Mouse (Mus musculus) adrenal gland, adult 2 months (tissue): ENCODE data around the gene Col4a3bp. TPM values are rescaled to one million over a fixed set of nuclear protein-coding genes. Genes with fewer than 3 reads are reported as not detected.
"Not testable (repeated sequence)": the region's sequence is repeated elsewhere in the genome, so short reads cannot be mapped to it uniquely, and the experiment has no call there.

Source experiments
- DNase-seq: peaks from one replicate; pipeline ENCODE4 v3.0.0; 2021
- polyA plus RNA-seq: library from polyadenylated mRNA; depleted of rRNA; stranded (reverse); fragments of >200 nt; gene quantifications from 2 replicates; pipeline ENCODE4 v1.2.3, GENCODE M21; 2012
- total RNA-seq, 2 experiments: library from RNA; stranded (reverse); gene quantifications; 2 replicates each; pipeline ENCODE4 v1.2.3; 2021

The Col4a3bp gene
- total and polyA plus RNA-seq, 3 experiments: 45.3 to 93.8 (median 60.0) TPM

DNA sequence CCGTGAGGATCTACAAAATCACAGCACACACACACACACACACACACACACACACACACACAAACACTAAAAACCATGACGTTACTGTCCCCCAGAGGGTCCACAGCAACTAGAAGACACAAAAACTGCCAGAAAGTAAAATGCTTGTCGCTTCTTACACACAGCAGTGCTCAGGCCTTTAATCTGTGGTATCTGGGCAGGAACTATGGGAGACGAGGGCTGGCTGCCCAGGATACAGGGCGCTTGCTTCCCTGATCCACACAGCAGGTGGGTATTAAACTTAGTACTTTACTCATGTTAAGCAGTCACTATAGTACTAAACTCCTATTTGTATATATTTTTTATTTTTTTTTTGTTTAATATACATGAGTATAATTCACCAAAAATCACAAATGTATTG is 103.4 kb downstream of the Col4a3bp start:
- no peak for DNase-seq

DNA sequence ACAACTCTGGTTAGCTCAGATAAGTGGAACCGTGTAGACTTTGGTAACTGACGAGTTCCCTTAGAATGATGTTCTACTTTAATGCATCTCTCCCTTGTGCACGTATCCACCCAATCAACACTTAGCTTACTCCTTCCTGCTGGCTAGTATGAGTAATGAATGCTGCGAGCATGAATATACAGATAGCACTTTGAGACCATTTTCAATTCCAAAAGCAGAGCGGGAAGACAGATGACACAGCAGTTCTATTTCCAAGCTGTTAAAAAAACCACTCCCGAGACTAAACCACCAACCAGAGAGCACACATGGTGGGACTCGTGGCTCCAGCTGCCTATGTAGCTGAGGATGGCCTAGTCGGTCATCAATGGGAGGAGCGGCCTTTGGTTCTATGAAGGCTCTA is 110.6 kb downstream of the Col4a3bp start:
- no peak for DNase-seq

DNA sequence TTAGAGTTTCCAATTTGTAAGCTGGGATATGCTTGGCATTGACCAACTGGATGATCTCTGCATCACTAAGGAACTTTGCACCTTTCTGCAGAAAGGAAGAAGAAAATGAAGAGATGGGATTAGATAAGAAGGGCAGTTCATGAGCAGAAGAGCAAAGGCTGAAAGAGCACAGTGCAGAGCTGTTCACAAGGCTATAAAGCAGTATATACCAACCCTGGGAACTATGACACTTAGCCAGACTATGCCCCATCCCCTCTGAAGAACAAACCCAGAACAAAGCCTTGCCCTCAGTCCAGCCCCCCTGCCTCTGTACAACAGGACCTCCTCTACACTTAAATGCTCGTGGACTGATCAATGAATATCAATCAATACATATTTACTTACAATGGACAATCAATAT is 114.3 kb downstream of the Col4a3bp start:
- DNase-seq: no peak

DNA sequence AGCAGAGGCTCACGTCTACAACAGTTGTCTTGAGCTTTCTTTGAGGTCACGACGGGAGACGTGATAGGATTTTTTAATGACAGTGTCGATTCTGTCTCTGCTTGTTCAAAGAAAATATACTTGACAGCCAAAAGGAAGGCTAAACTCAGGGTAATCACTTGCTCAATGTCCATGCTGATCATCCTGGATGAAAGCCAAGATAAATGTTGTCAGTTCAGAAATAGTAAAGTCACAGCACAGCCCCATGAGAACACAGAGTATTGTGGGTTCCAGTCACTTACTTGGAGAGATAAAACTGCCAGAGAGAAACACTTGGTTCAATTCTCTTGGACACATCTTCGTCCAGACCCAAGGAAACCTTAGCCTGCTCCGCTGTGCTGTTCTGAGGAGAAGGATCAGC is 116.5 kb downstream of the Col4a3bp start:
- DNase-seq: no peak

DNA sequence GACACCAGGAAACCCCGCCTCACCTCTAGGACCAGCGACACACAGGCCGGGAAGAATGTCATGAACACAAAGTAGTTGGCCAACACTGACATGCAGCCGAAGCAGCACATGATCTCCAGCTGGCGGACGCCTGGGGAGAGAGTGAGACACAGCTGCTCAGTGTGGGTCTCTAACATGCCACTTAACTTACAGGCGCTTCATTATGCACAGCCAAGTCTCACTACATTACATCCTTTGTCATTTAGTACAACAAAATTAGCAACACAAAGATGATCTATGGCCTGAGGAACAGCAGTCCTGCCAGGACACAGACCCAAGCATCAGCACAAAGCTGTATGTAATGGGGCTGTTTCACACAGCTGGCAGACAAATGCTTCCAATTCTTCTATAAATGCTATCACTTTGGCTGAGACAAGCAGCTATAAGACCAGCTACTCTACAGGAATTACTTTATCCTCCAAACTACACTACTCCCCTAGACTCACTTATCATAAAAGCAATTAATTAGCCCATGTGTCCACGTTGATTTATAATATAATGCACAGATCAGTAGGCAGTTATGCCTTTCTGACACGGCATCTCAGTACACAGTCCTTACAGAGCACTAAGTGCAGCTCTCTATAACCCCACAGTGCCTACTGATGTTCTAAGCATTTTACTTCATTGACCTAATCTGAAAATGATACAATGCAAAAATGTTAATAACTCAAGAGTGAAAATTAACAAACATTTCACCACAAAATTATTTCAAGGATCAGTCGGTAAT is 117.9 kb downstream of the Col4a3bp start:
- no peak for DNase-seq

DNA sequence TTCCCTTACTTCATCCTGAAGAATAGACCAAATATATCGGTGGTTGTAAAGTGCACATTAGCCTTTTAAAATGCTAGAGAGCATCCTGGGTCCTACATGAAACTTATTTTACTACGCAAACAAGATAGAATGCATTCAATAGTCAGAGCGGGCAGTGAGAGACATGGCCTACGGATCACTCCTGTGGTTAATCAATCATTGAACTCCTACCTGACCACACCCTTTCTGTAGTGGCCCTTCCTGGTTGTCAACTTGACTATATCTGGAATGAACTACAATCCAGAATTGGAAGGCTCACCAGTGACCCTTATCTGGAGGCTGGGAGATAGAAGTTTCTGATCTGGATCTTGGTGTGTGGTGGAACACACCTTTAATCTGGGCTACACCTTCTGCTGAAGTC is 120.7 kb downstream of the Col4a3bp start:
- not testable (repeated sequence) for DNase-seq

DNA sequence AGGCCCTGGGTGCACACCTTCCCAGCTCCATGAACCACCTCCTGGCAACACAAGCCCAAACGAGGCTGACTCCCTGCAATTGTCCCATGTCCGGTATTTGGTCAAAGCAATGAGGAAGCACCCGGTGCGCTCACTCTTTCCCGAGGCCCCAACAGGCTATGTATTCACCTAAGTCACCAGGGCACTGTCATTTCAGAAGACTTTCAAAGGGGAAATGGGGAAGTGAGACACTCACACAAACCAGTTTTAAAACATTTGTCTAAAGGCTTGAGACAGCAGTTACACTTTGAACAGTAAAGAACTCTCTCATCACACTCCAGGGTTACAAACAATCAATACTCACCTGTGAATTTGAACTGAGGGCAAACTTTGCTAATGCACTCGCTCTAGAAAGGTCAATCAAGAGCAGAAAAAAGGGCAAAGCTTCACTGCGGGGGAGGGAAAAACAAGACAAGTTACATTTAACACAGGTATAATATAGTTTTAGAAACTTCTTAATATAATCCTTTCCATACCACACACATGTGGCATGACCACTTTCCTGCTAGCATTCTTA is 122.1 kb downstream of the Col4a3bp start:
- no peak for DNase-seq

DNA sequence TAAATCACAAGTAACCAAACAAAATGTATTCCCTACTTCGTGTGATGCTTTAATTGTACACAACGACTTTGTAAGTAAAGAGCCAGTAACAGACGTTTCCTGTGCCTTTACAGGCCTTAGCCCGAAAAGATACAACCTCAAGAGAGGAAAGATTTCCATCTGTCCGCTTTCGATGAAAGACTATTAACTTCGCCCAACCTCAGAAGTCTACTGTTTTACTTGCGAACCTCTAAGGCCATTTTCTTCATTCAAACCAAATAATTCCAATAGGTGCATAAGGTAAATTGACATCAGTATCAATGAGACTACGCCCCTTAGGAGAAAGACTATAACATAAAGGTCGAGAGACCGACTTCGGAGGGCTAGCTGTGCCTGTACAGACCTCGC is 127.6 kb downstream of the Col4a3bp start:
- DNase-seq: no peak

DNA sequence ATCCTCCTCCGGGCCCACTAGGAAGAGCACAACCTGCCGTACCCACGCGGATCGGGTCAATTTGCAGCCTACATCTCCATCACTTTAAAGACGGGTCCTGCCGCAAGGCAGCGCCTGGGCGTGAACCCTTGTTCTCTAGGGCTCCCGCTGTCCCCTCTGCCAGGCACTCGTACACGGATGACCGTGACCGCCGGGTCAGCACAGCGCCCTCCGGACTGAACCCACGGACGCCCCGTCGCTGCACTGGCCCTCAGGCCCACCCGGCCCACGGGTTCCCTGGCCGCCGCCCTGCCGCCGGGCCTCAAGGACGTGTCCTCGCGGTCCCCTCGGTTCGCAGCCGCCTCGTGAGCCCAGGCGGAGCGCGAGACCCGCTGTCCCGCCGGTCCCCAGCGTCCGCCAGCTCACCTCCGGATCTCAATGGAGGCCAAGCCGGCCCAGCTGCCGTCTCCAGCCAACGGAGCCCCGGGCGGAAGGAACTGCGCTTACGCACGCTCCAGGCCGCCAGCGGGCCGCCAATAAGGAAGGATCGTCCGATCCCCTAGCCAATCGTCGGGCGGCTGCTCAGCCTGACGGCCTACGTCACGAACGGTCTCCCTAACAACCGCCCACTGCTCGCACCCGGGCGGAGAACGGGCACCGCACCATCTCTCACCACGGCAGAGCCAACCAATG is 128.1 kb downstream of the Col4a3bp start, which contains the start of gene Hmgcr:
Gene Hmgcr (minus strand): TSS at position 531 of the 672 bp plus-strand sequence.
- peak; percentile 99 for DNase-seq

DNA sequence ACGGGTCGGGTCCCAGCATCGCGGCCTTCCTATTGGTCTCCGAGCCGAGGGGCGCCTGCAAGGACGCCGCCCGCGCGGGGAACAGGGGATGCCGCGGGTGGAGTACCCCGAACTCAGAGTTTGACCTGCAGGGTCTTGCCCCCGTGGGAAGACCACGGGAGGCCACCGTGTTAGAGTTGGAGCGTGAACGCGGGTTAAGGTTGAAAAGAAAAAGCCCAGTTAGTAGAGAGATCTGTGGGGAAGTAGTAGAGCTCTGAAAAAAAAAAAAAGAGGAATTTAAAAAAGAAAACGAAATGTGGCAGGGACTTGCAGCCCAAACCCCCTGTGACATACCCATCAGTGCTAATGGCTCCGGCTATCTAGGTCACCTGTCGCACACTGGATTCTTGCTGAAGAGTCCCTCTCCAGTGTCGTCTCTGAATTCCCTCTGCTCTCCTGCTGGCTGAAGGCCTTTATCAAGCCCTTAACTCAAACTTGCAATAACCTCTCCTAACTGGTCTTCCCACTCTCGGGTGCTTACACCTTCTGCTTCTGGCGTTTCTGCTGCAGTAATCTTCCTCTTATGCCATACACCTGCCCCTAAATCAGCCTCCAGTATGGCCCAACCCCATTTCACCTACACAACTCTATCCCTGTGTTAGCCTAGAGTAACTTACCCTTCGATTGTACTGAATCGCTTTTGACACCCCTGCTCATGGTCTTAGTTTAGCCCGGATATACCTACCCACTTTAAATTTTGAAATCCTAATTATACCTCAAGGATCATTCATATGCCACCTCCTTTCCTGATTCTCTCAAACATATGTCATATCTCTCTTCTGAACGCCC is 128.9 kb downstream of the Col4a3bp start:
- no peak for DNase-seq

DNA sequence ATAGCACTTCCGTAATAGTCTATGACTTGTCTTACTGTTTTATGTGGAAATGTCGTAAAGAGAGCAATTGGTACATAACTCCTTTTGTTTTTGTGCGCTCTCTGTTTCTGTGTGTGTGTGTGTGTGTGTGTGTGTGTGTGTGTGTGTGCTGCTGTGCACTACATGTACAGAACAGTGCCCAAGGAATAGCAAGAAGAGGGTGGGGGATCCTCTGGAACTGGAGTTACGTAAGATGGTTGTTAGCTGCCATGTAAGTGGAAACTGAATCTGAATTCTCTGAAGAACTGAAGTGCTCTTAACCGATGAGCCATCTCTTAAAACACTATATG is 129.5 kb downstream of the Col4a3bp start:
- no peak for DNase-seq

DNA sequence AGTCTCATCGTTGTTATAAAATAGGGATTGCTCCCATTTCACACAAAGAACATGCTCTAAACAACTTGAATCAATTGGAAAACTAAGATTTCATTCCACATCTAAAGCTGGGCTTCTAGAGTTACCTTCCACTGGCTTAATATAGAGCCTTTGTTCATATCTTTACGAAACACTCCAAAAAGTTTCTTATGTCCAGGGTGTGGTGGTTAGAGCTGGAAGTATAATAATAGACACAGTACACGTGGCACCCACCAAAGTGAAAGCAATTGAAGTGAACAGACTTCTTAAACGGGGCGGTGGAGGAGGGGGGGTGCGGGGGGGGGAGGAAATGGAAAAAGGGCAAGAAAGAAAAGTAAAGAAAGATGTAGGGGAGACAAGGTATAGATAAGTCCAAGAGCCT is 129.9 kb downstream of the Col4a3bp start:
- no peak for DNase-seq

DNA sequence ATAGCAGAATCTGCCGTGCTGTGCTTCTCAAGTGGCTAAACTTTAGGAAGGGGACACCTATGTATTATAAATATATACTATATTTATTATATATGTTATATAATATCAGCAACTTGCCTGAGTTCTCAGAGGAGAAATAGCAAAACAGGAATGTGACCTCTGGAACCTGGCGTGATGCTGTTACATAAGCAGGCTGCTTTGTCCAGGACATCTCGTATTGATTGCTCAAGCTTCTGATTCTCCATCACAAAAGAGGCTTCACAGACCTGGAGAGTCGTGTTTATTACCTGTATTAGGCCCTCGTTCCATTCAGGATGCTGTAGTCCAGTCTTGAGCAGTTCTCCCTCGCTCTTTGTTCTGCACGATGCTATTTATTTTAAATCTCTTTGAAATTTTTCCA is 131.4 kb downstream of the Col4a3bp start:
- no peak for DNase-seq

DNA sequence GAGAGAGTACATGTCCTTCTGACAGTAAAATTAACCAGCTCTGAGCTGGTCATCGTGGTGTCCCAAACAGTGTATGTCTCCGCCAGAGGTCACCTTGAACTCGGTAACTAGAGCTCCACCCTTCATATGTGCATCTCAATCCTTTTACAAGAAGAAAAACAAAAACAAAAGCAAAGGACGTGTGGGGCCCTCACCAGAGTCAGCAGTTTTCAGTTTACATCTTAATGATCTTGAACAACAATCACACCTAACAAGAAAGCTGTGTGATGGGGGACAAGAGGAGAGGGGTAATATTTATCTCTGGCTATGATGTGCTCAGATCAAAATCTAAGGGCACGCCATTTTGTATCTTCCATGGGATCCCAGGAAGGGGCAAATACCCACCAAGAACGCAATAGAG is 133.3 kb downstream of the Col4a3bp start:
- no peak for DNase-seq

DNA sequence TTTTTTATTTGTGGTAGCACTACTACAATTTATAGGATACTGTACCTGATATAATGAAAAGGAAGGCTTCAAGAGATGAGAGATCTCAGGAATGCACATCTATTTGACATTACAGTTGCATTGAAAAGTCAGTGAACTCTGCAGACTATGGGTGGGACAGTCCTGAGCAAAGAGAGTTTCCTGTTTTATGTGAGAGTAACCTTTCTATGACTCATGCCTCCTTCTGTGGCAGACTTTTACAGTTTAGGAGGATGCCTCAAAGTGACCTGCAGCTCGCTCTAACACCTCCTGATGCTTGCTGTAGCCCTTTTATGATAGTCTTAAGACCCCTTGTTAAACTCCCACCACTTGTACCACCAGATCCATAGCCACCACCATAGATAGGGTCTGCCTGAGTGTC is 134.7 kb downstream of the Col4a3bp start:
- no peak for DNase-seq

DNA sequence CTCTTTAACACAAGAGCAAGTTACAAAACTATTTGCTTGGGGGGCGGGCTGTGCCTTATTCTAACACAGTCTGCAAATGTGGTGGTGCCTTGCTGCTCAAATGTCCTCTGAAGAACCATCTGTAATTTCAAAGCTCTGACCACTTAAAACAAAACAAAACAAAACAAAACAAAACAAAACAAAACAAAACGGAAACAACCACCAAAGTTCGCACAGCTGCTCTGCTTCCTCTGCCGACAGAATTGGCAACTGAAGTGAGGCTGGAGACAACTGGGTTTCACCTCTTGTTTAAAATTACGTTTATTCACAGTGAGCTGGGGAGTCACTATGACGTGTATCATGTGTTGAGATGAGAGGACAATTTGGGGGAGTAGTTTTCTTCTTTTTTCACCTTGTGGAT is 136.2 kb downstream of the Col4a3bp start:
- DNase-seq: no peak

DNA sequence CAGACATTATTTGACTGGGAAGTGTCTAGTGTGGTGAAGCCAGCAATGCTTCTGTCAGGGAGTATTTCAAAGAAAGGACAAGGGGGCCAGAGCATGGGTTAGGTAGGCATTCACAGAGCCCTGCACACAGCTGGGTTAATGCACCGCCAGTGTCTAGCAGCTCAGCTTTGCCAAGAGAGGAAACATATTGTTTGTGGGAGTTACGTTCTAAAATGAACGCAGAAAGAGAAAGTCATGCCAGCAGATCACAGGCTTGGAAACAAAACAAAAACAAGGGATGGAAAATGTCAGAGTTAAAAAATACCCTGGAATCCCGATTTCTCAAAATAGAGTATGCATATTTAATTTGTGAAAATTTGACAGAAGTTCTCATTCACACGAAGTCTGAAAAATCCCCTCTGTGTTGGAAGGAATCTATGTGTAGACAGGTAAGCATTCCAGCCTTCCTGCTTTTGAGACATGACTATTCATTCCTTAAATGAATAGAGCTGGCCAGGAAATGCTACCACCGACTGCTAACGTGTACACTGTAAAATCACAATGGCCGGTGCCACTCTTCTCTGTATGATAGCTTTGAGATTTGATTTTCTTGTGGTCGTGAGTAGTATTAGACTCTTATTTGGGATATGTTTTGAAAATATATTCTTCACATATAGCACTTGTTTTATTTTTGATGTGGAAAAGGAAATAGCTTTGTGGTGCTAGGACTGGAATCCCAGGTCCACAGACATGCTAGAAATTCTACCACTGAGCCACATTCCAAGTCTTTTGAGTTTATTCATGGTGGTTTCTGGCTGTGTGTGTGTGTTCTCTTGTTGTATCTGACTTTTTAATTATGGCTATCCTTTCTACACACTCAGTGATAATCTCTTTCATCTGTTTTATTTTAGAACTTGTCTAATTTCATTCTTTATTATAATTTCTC is 138.0 kb downstream of the Col4a3bp start:
- DNase-seq: no peak

DNA sequence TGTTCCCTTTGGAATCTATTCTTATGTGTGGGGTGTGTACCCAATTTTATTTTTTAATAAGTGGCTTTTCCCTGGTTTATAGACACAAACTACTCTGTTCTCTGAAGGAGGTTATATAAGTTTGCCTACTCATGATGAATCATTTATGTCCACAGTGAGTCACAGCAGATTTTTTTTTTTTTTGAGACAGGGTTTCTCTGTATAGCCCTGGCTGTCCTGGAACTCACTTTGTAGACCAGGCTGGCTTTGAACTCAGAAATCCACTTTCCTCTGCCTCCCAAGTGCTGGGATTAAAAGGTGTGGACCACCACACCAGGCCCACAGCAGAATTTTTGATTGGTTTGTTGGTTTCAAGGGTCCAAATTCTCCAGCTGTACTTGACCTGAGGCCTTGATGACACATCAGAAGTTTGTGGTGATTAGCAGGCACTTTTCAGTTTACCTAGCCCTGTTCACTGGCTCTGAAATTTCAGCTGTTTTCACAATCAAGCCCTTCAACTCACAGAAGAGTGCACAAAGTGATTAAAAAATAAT is 138.7 kb downstream of the Col4a3bp start:
- peak; percentile 64 for DNase-seq

DNA sequence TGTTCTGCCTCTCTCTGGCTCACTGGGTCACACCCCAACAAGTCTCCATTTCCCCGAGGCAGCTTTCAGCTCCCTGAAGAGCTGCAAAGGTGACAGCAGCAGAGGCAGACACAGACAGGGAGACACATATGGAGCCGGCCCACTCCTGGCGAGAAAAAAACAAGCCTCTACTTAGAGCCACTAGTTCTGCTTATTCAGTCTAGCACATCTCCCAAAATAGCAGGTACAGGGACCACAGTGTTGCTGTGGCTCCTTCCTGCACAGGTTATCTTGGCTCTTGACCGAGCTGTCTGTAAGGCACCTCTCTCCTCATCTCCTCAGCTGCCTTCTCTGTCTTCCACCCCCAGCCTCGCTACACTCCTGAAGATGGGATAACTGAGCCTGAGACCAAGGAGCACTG is 142.4 kb downstream of the Col4a3bp start:
- DNase-seq: no peak

DNA sequence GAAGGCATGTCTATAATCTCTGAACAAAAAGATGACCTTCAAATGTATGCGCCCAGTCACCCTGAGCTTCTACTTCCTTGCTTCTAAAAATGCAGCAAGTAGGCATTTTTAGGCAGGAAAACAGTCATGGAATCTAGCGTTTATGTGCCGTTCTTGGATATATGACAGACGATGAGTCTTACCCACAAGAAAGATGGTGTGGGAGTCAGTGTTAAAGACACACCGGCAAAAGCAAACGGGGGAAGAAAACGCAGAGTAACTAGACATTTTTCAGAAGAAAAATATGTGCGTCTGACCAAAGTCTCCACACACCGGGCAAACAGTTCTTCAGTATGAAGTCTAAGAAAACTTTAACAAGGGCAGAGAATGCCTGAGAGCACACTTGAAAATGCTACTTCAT is 144.8 kb downstream of the Col4a3bp start:
- no peak for DNase-seq
